Mouse (Mus musculus) hindbrain, embryonic 13.5 days (tissue): ENCODE measurements around the gene Saysd1. TPM values are rescaled to one million over a fixed set of nuclear protein-coding genes. Genes with fewer than 3 reads are reported as not detected.
A peak's percentile ranks its signal among the peaks of the same experiment; 100 is the strongest.

Experiments used
- ATAC-seq: fragments of 200-750 bp; cut with Nextera tagmentation; 2 replicates; pipeline ENCODE4 v1.8.0; 2017; ENCODE audit warnings: moderate TSS enrichment; ENCODE audit not compliant: low FRiP score
- H3K27ac ChIP-seq: fragments of 300-500 bp; sonication (generic); 2 replicates; pipeline ENCODE4 v1.5.1; 2015; ENCODE audit warnings: inconsistent platforms, mild to moderate bottlenecking, moderate library complexity
- H3K27me3 ChIP-seq: fragments of 300-500 bp; sonication (generic); 2 replicates; pipeline ENCODE4 v1.6.1; 2015; ENCODE audit warnings: mild to moderate bottlenecking, inconsistent platforms
- H3K36me3 ChIP-seq: fragments of 300-500 bp; sonication (generic); 2 replicates; pipeline ENCODE4 v1.6.1; 2015; ENCODE audit warnings: mild to moderate bottlenecking, inconsistent platforms
- H3K4me1 ChIP-seq: fragments of 300-500 bp; sonication (generic); replicated peaks from 2 replicates; pipeline ENCODE4 v1.6.1; 2015; ENCODE audit warnings: inconsistent platforms
- H3K4me2 ChIP-seq: fragments of 300-500 bp; sonication (generic); 2 replicates; pipeline ENCODE4 v1.6.1; 2015; ENCODE audit warnings: inconsistent platforms, mild to moderate bottlenecking, moderate library complexity
- H3K4me3 ChIP-seq: fragments of 300-500 bp; sonication (generic); 2 replicates; pipeline ENCODE4 v1.5.1; 2015; ENCODE audit warnings: mild to moderate bottlenecking, inconsistent platforms
- H3K9ac ChIP-seq: fragments of 300-500 bp; sonication (generic); 2 replicates; pipeline ENCODE4 v1.6.1; 2015; ENCODE audit warnings: mild to moderate bottlenecking, inconsistent platforms
- H3K9me3 ChIP-seq: fragments of 300-500 bp; sonication (generic); 2 replicates; pipeline ENCODE4 v1.6.1; 2016; ENCODE audit warnings: inconsistent platforms
- WGBS: fragments of 180-500 bp; shearing (Covaris S2); methylation state at CpG from one replicate; pipeline ENCODE4 v1.1.7; 2015; 5-methylcytosine and 5-hydroxymethylcytosine counted together
- polyA plus RNA-seq: library from polyadenylated mRNA; unstranded; fragments of >200 nt; fragmentation: Nextera tagmentation; extraction: Ambion mirVana; gene quantifications from 2 replicates; pipeline ENCODE4 v1.2.1, GENCODE M21; 2015

Gene Saysd1
- polyA plus RNA-seq: 14.7 and 15.5 TPM in 2 replicates

DNA sequence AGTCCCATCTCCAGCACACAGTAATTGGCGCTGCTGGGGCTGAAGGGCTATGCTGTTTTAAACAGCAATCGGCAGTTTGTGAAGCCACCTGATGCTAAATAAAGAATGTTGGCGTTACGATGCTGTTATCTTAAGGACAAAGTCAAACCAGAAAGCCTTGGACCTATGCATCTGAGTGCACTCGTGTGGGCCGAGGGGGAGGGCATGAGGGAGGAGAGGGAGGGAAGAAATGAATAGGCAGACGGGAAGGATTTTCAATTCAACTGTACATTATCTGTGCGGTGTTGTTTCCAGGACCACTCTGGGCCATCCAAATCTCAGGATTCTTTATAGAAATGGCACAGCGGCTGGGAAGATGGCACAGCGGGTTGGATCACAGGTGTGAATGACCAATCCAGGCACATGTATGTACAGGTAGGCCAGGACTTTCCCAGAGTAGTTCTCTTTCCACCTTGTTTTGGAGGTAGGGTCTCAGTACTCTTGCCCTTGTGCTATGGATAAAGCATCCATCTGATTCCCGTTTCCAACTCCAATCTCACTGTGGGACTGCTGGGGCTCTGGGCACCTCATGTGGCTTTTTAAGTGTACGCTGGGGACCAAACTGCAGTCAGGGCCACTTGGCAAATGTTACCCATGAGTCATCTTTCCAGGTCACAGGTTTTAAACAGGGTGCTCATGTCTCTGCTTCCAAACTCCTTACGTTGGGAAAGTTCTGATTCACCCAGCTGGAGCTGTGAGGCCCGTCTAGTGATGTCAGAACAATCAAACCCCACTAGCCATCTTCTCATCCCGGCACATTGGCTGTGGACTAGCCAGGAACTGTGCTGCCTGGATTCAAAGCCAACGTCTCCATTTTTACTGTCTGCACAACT lies at the start of gene Saysd1:
Gene Saysd1 (minus strand): TSS at position 51 of the 872 bp plus-strand sequence.
- Histone ChIP-seq H3K4me1 (no peaks in the 10 kb centered on the region), H3K27me3 (no peaks in the 10 kb centered on the region), H3K9ac (no peak within 1 kb of the TSS), H3K4me3 (no peak within 1 kb of the TSS), H3K36me3 (peaks cover 6% of the 10 kb centered on the region), H3K27ac (no peak within 1 kb of the TSS), H3K4me2 (no peak within 1 kb of the TSS), H3K9me3 (no peaks in the 10 kb centered on the region)
- 88% methylated on average over 16 of the region's 16 CpGs for WGBS
- ATAC-seq: no peak

DNA sequence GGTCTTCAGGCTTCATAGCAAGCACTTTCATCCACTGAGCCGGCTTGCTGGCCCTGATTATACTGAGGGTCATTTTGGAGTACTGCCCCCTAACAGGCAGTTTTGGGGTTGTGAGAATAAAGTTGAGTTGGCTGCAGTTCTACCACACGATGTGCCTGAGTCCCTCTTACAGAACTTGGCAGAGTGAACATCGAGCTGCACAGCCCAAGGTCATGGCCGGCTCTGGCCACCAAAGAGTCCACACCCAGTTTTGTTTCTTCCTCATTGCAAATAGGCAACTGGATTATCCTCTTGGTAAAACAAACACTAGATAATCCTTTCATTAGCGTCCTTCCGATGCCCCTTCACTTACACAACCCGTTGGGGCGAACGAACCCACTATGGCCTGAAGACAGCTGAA lies 47.1 kb upstream of the Saysd1 start:
- Histone ChIP-seq H3K27ac (no peak overlapping the region), H3K4me1 (peaks cover 17% of the 10 kb centered on the region), H3K9ac (no peak overlapping the region), H3K36me3 (no peaks in the 10 kb centered on the region), H3K4me3 (no peak overlapping the region), H3K9me3 (no peaks in the 10 kb centered on the region), H3K4me2 (no peak overlapping the region), H3K27me3 (peaks cover 8% of the 10 kb centered on the region)
- no peak for ATAC-seq
- WGBS: 78% methylated on average over 9 of the region's 9 CpGs

DNA sequence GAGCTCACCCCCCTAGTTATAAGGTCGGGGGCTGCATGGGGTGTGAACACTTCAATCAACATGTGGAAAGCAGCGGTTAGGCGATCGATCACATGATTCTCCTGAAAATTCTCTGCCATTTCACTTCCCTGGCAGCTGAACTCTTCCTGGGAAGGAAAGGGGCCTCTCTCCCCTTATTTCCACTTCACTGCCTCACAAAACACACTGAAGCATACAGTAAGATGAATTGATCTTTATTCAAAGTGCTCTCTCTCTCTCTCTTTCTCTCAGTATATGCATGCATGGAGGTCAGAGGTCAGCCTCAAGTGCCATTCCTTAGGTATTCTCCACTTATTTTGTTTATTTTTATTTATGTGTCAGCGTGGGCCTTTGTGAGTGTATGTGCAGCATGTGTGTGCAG lies 45.4 kb upstream of the Saysd1 start:
- peaks cover 35% of the 10 kb centered on the region for H3K4me1 ChIP-seq
- 30% methylated on average over 5 of the region's 5 CpGs for WGBS
- no peak overlapping the region for H3K9ac ChIP-seq
- no peak overlapping the region for H3K4me3 ChIP-seq
- peaks cover 19% of the 10 kb centered on the region for H3K27me3 ChIP-seq
- H3K27ac ChIP-seq: no peak overlapping the region
- no peaks in the 10 kb centered on the region for H3K36me3 ChIP-seq
- H3K4me2 ChIP-seq: no peak overlapping the region
- H3K9me3 ChIP-seq: no peaks in the 10 kb centered on the region
- ATAC-seq: no peak

DNA sequence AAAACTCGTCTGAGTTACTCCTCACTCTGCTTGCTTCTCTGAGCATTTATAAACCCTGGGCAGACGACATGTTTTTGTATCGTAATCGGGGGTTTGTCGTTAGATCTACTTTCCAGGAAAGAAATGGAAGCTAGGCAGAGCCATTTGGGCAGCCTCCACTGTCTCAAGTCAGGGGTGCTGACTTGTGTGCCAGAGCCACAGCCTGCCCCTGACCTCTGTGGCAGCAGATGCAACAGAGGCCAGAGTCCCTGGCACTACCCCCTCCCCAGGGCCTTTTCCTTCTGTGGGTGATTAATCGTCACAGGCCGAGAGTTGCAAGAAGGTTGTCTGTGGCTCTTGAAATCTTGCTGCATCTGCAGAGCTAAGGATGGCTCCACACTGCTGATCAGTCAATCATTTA lies 44.3 kb upstream of the Saysd1 start:
- no peak for ATAC-seq
- WGBS: 73% methylated on average over 7 of the region's 7 CpGs

DNA sequence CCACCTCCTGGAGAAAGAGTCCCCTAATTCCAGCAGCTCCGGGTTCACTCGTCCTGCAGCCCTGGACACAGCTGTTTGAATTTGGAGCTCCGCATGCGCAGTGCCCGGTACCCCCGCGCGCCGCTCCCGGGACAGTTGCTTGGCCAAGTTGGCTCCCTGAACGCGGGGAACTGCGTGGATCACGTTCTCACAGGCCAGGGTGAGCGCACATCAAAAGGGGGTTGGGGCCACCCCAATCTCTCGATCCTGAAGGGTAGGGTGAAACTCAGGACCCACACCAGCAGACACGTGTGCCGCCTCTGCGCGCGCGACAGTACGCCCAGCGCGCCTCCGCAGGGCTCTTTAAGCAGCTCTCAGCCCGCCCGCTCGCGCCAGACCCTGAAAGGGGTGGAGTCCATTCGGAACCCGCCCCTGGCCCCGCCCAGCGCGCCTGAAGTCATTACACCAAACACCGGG lies 43.2 kb upstream of the Saysd1 start, which contains the start of gene Kcnk5:
Gene Kcnk5 (minus strand): TSS at position 344 of the 456 bp plus-strand sequence.
- under 1% methylated on average over 36 of the region's 36 CpGs for WGBS

More for the DNA sequence above, 44.3 kb upstream of the Saysd1 start:
- Histone ChIP-seq H3K27me3 (peaks cover 19% of the 10 kb centered on the region), H3K4me1 (peaks cover 44% of the 10 kb centered on the region), H3K9me3 (no peaks in the 10 kb centered on the region), H3K36me3 (no peaks in the 10 kb centered on the region), H3K4me3 (no peak overlapping the region), H3K4me2 (no peak overlapping the region), H3K9ac (no peak overlapping the region), H3K27ac (no peak overlapping the region)

DNA sequence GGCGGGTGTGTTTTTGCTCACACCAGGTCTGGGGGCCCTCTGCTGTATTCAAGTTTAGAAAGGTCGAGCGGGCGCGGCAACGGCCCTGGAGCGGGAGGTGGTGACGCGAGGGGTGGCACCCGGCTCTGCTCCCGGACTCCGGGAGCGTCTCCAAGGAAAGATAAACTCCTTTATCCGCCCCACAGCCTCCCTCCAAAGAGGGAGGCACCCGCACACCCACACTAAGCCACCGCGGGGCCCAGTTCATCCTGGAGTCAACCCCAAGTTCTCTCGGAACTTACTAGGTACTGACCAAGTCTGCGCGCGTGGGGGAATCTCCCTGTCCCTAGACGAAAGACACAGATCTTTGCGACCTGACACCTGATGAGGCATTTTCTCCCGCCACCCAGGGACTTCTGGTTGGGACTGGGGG lies 42.4 kb upstream of the Saysd1 start:
- H3K27me3 ChIP-seq: peaks cover 19% of the 10 kb centered on the region
- H3K36me3 ChIP-seq: no peaks in the 10 kb centered on the region
- H3K27ac ChIP-seq: no peak overlapping the region
- under 1% methylated on average over 24 of the region's 24 CpGs for WGBS
- peak overlapping the region; percentile 93 for H3K4me2 ChIP-seq
- peak overlapping the region; percentile 64 for H3K9ac ChIP-seq
- H3K4me3 ChIP-seq: peak overlapping the region; percentile 62
- H3K4me1 ChIP-seq: peaks cover 49% of the 10 kb centered on the region
- ATAC-seq: no peak; the same call in 1 of the 2 replicates
- no peaks in the 10 kb centered on the region for H3K9me3 ChIP-seq

More for the DNA sequence above, 43.2 kb upstream of the Saysd1 start, which contains the start of gene Kcnk5:
- Histone ChIP-seq H3K27me3 (peaks cover 19% of the 10 kb centered on the region), H3K9ac (peak within 1 kb of the TSS; percentile 64), H3K9me3 (no peaks in the 10 kb centered on the region), H3K27ac (no peak within 1 kb of the TSS), H3K4me2 (peak within 1 kb of the TSS; percentile 93), H3K36me3 (no peaks in the 10 kb centered on the region), H3K4me3 (peak within 1 kb of the TSS; percentile 62), H3K4me1 (peaks cover 49% of the 10 kb centered on the region)
- ATAC-seq: peak; percentile 94

DNA sequence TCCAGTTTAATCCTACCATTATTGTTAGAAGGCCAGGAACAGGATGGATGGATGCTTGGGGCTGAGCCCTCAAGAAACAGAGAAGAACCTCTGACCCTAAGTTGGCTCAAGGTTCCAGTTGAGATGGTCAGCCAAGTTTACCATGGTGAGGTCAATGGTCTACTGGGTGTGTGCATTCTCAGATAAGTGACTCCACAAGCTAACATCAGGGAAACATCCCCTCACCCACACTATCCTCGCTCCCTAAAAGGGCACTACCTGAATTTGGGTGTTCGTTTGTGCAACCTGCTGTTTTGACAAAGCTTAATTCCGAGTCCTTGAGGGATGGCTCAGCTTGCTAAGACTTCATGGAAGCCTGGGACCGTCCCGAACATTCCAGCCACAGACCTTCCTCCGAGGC lies 42.0 kb upstream of the Saysd1 start:
- no peaks in the 10 kb centered on the region for H3K9me3 ChIP-seq
- no peaks in the 10 kb centered on the region for H3K36me3 ChIP-seq
- H3K27me3 ChIP-seq: peaks cover 19% of the 10 kb centered on the region
- peak overlapping the region; percentile 62 for H3K4me3 ChIP-seq
- ATAC-seq: no peak
- peaks cover 49% of the 10 kb centered on the region for H3K4me1 ChIP-seq
- H3K9ac ChIP-seq: no peak overlapping the region
- peak overlapping the region; percentile 93 for H3K4me2 ChIP-seq
- WGBS: 8% methylated on average over 6 of the region's 6 CpGs
- no peak overlapping the region for H3K27ac ChIP-seq

DNA sequence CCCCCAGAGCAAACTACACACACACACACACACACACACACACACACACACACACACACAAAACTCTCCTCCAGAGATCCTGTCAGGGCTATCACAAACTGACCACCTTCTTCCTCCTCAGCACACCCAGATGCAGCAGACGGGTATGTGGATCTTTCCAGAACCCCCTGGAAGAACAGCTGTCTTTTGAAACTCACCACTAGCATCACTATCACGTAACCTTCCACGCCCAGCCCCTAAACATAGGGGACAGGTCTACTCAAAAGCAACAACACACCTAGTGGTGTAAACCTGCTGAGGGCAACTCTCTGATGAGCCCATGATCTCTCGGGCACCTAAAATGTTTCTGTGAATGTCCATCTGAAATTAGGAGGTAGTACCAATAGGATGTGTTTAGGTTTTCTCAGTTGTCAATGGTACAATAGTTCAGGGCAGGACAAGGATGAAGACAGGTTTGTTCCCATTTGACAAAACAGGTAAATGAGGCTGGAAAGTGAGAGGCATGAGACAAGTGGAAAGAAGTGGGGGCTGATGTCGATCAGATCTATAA lies 41.5 kb upstream of the Saysd1 start:
- peaks cover 19% of the 10 kb centered on the region for H3K27me3 ChIP-seq
- no peak overlapping the region for H3K9ac ChIP-seq
- H3K4me1 ChIP-seq: peaks cover 49% of the 10 kb centered on the region
- H3K36me3 ChIP-seq: no peaks in the 10 kb centered on the region
- H3K9me3 ChIP-seq: no peaks in the 10 kb centered on the region
- no peak for ATAC-seq
- peak overlapping the region; percentile 62; the same call in 1 of the 2 replicates for H3K4me3 ChIP-seq
- 72% methylated on average over 5 of the region's 5 CpGs for WGBS
- no peak overlapping the region for H3K27ac ChIP-seq
- peak overlapping the region; percentile 93 for H3K4me2 ChIP-seq

DNA sequence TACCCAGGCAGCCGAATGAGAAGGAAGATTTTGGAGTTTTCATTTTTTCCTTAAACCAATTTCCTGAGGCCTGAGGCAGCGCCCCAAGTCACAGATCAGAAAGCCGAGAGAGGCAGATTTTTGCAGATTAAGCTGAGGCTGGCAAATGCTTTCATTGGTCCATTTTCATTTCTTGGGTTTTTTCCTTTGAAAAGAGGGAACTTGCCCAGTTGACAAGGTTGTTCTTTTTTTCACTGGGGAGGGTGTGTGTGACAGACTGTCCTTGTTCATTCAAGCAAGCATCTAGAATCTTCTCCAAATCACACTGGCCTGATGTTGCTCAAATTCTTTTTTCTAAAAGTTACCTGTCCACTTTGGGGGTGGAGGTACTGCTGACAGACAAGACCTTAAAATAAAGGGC lies 40.7 kb upstream of the Saysd1 start:
- Histone ChIP-seq H3K27ac (no peak overlapping the region), H3K4me1 (peaks cover 49% of the 10 kb centered on the region), H3K9ac (no peak overlapping the region; the same call in 1 of the 2 replicates), H3K4me3 (no peak overlapping the region), H3K27me3 (peaks cover 19% of the 10 kb centered on the region), H3K36me3 (no peaks in the 10 kb centered on the region), H3K9me3 (no peaks in the 10 kb centered on the region), H3K4me2 (peak overlapping the region; percentile 9; the same call in 1 of the 2 replicates)
- 31% methylated on average over 3 of the region's 3 CpGs for WGBS
- no peak for ATAC-seq

DNA sequence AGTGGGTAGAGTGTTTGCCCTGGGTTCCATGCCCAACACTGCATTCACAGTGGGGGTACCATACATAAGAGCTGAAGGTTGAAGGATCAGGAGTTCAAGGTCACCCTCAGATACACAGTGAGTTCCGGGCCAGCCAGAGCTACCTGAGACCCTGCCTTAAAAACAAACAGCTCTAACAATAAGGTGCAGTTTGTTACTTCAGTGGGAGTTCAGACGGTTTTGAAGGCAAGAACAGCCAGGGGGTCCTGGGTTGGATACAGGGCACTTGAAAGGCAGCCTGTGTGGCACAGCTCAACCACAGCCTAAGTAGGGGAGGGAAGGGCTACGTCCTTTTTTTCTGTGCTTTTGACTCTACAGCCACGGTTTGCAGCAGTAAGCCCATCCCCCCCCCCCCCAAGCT lies 40.3 kb upstream of the Saysd1 start:
- Histone ChIP-seq H3K4me2 (peak overlapping the region; percentile 9; the same call in 1 of the 2 replicates), H3K27ac (no peak overlapping the region)
- WGBS: 15% methylated on average over 4 of the region's 4 CpGs

DNA sequence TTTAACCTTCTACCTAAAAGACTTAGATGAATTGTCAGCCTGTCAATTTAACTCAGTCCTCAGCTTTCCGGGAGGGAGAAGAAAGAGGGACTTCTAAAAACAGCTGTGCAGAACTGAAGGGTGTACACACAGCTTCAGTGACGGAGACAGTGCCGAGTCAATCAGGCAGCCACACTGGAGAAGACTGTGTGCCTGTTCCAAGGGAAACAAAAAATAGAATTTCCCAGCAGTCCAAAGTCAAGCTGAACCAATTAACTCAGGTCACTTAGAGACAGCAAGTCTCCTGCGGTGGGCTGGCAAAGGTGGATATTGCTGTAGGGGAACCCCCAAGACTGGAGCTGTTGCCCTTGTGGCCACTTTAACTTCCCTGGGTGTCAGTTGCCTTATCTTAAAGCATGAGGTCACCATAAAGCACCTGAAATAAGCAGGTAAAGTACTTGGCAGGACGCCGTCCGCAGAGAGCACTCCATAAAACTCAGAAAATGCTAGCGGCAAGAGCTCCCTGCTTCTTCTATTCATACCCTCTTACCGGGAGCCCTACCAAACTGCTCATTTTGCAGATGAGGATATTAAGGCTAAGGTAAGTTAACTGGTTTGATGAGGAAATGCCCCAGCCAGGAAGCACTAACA lies 39.3 kb upstream of the Saysd1 start:
- no peak for ATAC-seq
- no peak overlapping the region for H3K27ac ChIP-seq
- no peak overlapping the region for H3K4me3 ChIP-seq
- H3K36me3 ChIP-seq: no peaks in the 10 kb centered on the region
- H3K4me2 ChIP-seq: no peak overlapping the region
- 81% methylated on average over 9 of the region's 9 CpGs for WGBS
- peaks cover 19% of the 10 kb centered on the region for H3K27me3 ChIP-seq
- H3K4me1 ChIP-seq: peaks cover 41% of the 10 kb centered on the region
- no peaks in the 10 kb centered on the region for H3K9me3 ChIP-seq
- H3K9ac ChIP-seq: no peak overlapping the region

More for the DNA sequence above, 40.3 kb upstream of the Saysd1 start:
- H3K9me3 ChIP-seq: no peaks in the 10 kb centered on the region
- H3K4me3 ChIP-seq: no peak overlapping the region
- ATAC-seq: no peak
- peaks cover 44% of the 10 kb centered on the region for H3K4me1 ChIP-seq
- H3K27me3 ChIP-seq: peaks cover 19% of the 10 kb centered on the region
- H3K36me3 ChIP-seq: no peaks in the 10 kb centered on the region
- H3K9ac ChIP-seq: no peak overlapping the region; the same call in 1 of the 2 replicates

DNA sequence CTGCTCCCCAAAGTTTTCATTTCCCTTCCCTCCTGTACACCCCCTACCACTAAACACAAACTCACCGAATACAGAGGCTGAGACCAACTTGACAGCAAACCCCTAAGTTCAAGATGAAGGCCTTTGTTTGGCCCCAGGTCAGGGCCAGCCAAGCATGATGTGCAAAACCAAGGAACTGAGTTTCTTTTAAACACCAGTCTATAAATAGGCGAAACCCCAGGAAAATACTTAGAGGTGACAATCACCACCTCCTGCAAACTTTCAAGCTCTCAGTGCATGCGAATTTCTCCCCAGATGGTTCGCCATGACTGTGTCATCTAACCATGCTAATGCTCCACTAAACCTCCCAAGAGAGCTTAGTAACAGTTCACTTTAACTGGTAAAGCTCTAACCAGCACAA lies 37.4 kb upstream of the Saysd1 start:
- no peak overlapping the region for H3K4me3 ChIP-seq
- no peaks in the 10 kb centered on the region for H3K9me3 ChIP-seq
- no peak for ATAC-seq
- H3K4me2 ChIP-seq: no peak overlapping the region
- no peak overlapping the region for H3K9ac ChIP-seq
- H3K36me3 ChIP-seq: no peaks in the 10 kb centered on the region
- H3K27ac ChIP-seq: no peak overlapping the region
- peaks cover 40% of the 10 kb centered on the region for H3K4me1 ChIP-seq
- H3K27me3 ChIP-seq: peaks cover 12% of the 10 kb centered on the region
- 89% methylated on average over 4 of the region's 4 CpGs for WGBS
